Mouse (Mus musculus): ENCODE results near the gene Srf. TPM values are rescaled to one million over a fixed set of nuclear protein-coding genes. Genes with fewer than 3 reads are reported as not detected.

The Srf gene
- total and polyA plus RNA-seq, 2 experiments = 3.4 to 45.6 TPM

GRCm38 (mm10) chr17:46589635-46590314, 33.8 kb upstream of the Srf start:
- H3K79me2 ChIP-seq (ENCODE audit: control insufficient read depth, insufficient read depth, low read length) = no peaks in the 10 kb centered on the region
- no peaks in the 10 kb centered on the region; the same call in 1 of the 2 replicates for H3K4me1 ChIP-seq (ENCODE audit: control insufficient read depth, insufficient read depth, low read length)
- H3K27ac ChIP-seq (replicated peaks; ENCODE audit: insufficient read depth, low read depth, low read length) = no peak overlapping the region
- no peak for TF ChIP-seq CTCF (IDR thresholded peaks at IDR 0.05; ENCODE audit: low read depth, low read length)
- no peak for TF ChIP-seq POLR2A (IDR thresholded peaks at IDR 0.05; ENCODE audit: extremely low read depth, insufficient read depth, low read length)
- H3K4me3 ChIP-seq (ENCODE audit: insufficient read depth, low read depth, low read length) = no peak overlapping the region
- peak; percentile 17 for DNase-seq (ENCODE audit: extremely low read depth, low read depth, low spot score)
- 77% methylated on average over 16 of the region's 16 CpGs for WGBS
- H3K27me3 ChIP-seq (ENCODE audit: control insufficient read depth, insufficient read depth, low read length) = no peaks in the 10 kb centered on the region
- no peaks in the 10 kb centered on the region for H3K36me3 ChIP-seq (ENCODE audit: control insufficient read depth, insufficient read depth, low read length)
- H3K9ac ChIP-seq (ENCODE audit: low read depth, low read length) = no peak overlapping the region

- DNase-seq (ENCODE audit: extremely low read depth, low read depth, low spot score) = no peak
- Histone ChIP-seq H3K36me3 (ENCODE audit: control insufficient read depth, insufficient read depth, low read length) (no peaks in the 10 kb centered on the region), H3K9ac (ENCODE audit: low read depth, low read length) (no peak overlapping the region), H3K79me2 (ENCODE audit: control insufficient read depth, insufficient read depth, low read length) (no peaks in the 10 kb centered on the region), H3K4me1 (ENCODE audit: control insufficient read depth, insufficient read depth, low read length) (no peaks in the 10 kb centered on the region; the same call in 1 of the 2 replicates), H3K27me3 (ENCODE audit: control insufficient read depth, insufficient read depth, low read length) (no peaks in the 10 kb centered on the region), H3K4me3 (ENCODE audit: insufficient read depth, low read depth, low read length) (no peak overlapping the region), H3K27ac (replicated peaks; ENCODE audit: insufficient read depth, low read depth, low read length) (no peak overlapping the region)
- no peak for TF ChIP-seq POLR2A (IDR thresholded peaks at IDR 0.05; ENCODE audit: extremely low read depth, insufficient read depth, low read length)
- no peak for TF ChIP-seq CTCF (IDR thresholded peaks at IDR 0.05; ENCODE audit: low read depth, low read length)
- 92% methylated on average over 6 of the region's 6 CpGs for WGBS
Observed at GRCm38 (mm10) chr17:46588913-46589312, 32.9 kb upstream of the Srf start.

GRCm38 (mm10) chr17:46588173-46588572, 32.2 kb upstream of the Srf start:
- no peaks in the 10 kb centered on the region for H3K27me3 ChIP-seq (ENCODE audit: control insufficient read depth, insufficient read depth, low read length)
- no peaks in the 10 kb centered on the region; the same call in 1 of the 2 replicates for H3K4me1 ChIP-seq (ENCODE audit: control insufficient read depth, insufficient read depth, low read length)
- no peak overlapping the region for H3K4me3 ChIP-seq (ENCODE audit: insufficient read depth, low read depth, low read length)
- no peak overlapping the region for H3K9ac ChIP-seq (ENCODE audit: low read depth, low read length)
- no peaks in the 10 kb centered on the region for H3K79me2 ChIP-seq (ENCODE audit: control insufficient read depth, insufficient read depth, low read length)
- 79% methylated on average over 9 of the region's 9 CpGs for WGBS
- no peaks in the 10 kb centered on the region for H3K36me3 ChIP-seq (ENCODE audit: control insufficient read depth, insufficient read depth, low read length)
- DNase-seq (ENCODE audit: extremely low read depth, low read depth, low spot score) = no peak
- TF ChIP-seq CTCF (IDR thresholded peaks at IDR 0.05; ENCODE audit: low read depth, low read length) = no peak
- no peak for TF ChIP-seq POLR2A (IDR thresholded peaks at IDR 0.05; ENCODE audit: extremely low read depth, insufficient read depth, low read length)
- H3K27ac ChIP-seq (replicated peaks; ENCODE audit: insufficient read depth, low read depth, low read length) = no peak overlapping the region

DNA sequence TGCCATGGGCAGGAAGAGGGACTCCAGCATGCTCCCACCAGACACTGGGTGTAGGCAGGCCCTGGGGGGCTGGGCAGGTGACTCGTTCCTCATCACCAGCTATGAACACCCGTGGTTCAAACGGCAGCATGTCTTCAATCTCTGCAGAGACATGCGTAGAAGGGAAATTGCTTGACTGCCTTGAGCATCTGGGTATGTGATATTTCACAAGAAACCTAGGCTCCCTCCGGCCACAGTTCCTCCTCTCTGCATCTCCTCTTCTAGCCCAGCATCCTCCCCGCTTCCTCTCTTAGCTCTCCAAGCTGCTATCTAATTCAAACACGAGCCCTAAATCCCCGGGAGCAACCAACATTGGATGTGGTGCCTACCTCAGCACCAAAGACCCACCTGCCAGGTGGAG, 30.4 kb upstream of the Srf start:
- no peaks in the 10 kb centered on the region for H3K79me2 ChIP-seq (ENCODE audit: control insufficient read depth, insufficient read depth, low read length)
- TF ChIP-seq CTCF (IDR thresholded peaks at IDR 0.05; ENCODE audit: low read depth, low read length) (no peak), POLR2A (IDR thresholded peaks at IDR 0.05; ENCODE audit: extremely low read depth, insufficient read depth, low read length) (no peak)
- 90% methylated on average over 8 of the region's 8 CpGs for WGBS
- no peaks in the 10 kb centered on the region for H3K36me3 ChIP-seq (ENCODE audit: control insufficient read depth, insufficient read depth, low read length)
- no peaks in the 10 kb centered on the region for H3K27me3 ChIP-seq (ENCODE audit: control insufficient read depth, insufficient read depth, low read length)
- H3K9ac ChIP-seq (ENCODE audit: low read depth, low read length) = no peak overlapping the region
- no peak for DNase-seq (ENCODE audit: extremely low read depth, low read depth, low spot score)
- no peaks in the 10 kb centered on the region; the same call in 1 of the 2 replicates for H3K4me1 ChIP-seq (ENCODE audit: control insufficient read depth, insufficient read depth, low read length)
- H3K27ac ChIP-seq (replicated peaks; ENCODE audit: insufficient read depth, low read depth, low read length) = no peak overlapping the region
- no peak overlapping the region for H3K4me3 ChIP-seq (ENCODE audit: insufficient read depth, low read depth, low read length)

DNA sequence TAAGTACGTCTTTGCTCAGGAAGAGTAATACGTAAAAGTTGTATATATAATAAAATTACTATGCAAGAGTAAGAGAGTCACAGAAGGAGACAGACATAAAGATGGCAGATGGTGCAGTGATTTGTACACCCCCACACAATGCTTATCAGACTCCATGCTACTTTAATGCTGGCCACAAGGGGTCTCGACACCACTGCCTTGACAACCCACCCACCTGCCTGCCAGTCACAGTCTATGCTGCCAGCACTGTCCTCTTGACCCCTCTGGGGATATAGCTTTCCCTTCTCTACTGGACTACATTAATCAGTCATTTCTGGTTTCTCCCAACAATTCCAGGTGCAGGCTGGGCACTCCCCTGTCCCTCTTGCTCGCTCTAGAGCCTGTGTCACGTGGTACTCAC, 22.7 kb upstream of the Srf start:
- no peak for DNase-seq (ENCODE audit: extremely low read depth, low read depth, low spot score)
- no peaks in the 10 kb centered on the region for H3K4me1 ChIP-seq (ENCODE audit: control insufficient read depth, insufficient read depth, low read length)
- WGBS = 79% methylated on average over 5 of the region's 5 CpGs
- no peaks in the 10 kb centered on the region for H3K27me3 ChIP-seq (ENCODE audit: control insufficient read depth, insufficient read depth, low read length)
- H3K36me3 ChIP-seq (ENCODE audit: control insufficient read depth, insufficient read depth, low read length) = no peaks in the 10 kb centered on the region
- H3K9ac ChIP-seq (ENCODE audit: low read depth, low read length) = no peak overlapping the region
- no peak overlapping the region for H3K27ac ChIP-seq (replicated peaks; ENCODE audit: insufficient read depth, low read depth, low read length)
- H3K4me3 ChIP-seq (ENCODE audit: insufficient read depth, low read depth, low read length) = no peak overlapping the region
- TF ChIP-seq CTCF (IDR thresholded peaks at IDR 0.05; ENCODE audit: low read depth, low read length) = no peak
- no peak for TF ChIP-seq POLR2A (IDR thresholded peaks at IDR 0.05; ENCODE audit: extremely low read depth, insufficient read depth, low read length)
- no peaks in the 10 kb centered on the region for H3K79me2 ChIP-seq (ENCODE audit: control insufficient read depth, insufficient read depth, low read length)

- Histone ChIP-seq H3K27me3 (ENCODE audit: control insufficient read depth, insufficient read depth, low read length) (no peaks in the 10 kb centered on the region), H3K4me1 (ENCODE audit: control insufficient read depth, insufficient read depth, low read length) (no peaks in the 10 kb centered on the region), H3K9ac (ENCODE audit: low read depth, low read length) (no peak overlapping the region), H3K4me3 (ENCODE audit: insufficient read depth, low read depth, low read length) (no peak overlapping the region), H3K36me3 (ENCODE audit: control insufficient read depth, insufficient read depth, low read length) (no peaks in the 10 kb centered on the region), H3K27ac (replicated peaks; ENCODE audit: insufficient read depth, low read depth, low read length) (no peak overlapping the region), H3K79me2 (ENCODE audit: control insufficient read depth, insufficient read depth, low read length) (no peaks in the 10 kb centered on the region)
- no peak for DNase-seq (ENCODE audit: extremely low read depth, low read depth, low spot score)
- TF ChIP-seq POLR2A (IDR thresholded peaks at IDR 0.05; ENCODE audit: extremely low read depth, insufficient read depth, low read length) (no peak), CTCF (IDR thresholded peaks at IDR 0.05; ENCODE audit: low read depth, low read length) (peak; percentile 61)
- 82% methylated on average over 13 of the region's 13 CpGs for WGBS
Observed at GRCm38 (mm10) chr17:46576070-46576469, 20.1 kb upstream of the Srf start.
